Mouse (Mus musculus): Measurements from ENCODE around the gene Gm12845.
"Not testable (repeated sequence)": the region's sequence is repeated elsewhere in the genome, so short reads cannot be mapped to it uniquely, and the experiment has no call there.

The Gm12845 gene

DNA sequence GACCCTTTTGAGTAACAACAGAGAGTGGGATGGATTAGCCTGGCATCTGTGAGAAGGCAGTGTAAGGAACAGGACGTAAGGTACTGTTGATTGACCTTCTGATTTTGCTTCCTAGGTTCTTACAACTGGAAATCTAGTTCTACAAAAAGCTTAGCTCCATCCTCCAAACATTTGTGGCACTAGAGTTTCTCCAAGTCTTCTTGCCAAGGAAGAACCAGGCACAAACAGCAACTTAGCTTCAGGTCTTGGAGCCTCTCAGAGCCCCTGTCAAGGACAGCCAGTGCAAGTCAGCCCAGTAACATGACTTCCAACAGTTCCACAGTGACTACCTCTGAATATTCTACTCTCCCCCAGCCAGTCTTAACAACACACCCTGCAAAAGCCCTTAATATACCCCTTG lies at the start of gene Gm12845:
Gene Gm12845 (plus strand): TSS at position 301 of the 400 bp plus-strand sequence.
- DNase-seq (ENCODE audit: low spot score in 2 of 2), result no peak

DNA sequence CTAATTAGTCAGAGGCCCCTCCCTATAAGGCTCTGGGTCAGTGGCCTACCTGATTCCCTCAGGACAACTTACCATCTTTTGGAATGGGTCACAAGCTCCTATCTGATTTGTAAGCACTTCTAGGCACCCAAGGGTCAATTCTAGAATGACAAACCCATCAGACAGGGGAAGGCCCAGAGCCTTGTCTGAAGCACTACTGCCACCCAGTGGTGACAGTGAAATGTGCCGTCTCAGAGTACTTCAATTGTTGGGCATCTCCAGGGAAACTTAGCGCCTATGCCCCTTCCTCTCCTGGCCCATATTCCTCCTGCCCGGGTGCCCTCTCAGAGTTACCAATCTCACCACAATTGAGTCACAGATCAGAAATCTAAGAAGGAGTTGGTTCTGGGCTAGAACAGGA lies 47.3 kb upstream of the Gm12845 start:
- peak; percentile 35 to 61 for DNase-seq (ENCODE audit: low spot score in 2 of 2)

DNA sequence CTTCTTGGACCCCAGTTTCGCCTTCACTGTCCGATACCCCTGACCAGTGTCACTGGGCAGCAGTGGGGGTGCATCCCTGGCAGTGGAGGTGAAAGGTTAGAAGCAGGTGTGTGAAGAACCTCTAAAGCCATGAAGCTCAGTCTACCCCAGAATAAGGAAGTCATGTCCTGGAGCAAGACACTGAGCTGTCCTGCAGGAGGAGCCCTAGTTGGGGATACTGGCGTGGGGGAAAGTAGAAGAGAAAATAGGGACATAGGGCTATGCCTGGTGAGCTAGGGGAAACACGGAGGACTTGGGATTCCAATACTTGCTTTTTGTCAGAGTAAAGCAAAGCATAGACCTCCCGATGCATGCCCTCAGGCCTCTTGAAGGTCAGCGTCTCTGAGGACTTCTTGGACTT lies 43.2 kb upstream of the Gm12845 start:
- no peak for DNase-seq (ENCODE audit: low spot score in 2 of 2)

DNA sequence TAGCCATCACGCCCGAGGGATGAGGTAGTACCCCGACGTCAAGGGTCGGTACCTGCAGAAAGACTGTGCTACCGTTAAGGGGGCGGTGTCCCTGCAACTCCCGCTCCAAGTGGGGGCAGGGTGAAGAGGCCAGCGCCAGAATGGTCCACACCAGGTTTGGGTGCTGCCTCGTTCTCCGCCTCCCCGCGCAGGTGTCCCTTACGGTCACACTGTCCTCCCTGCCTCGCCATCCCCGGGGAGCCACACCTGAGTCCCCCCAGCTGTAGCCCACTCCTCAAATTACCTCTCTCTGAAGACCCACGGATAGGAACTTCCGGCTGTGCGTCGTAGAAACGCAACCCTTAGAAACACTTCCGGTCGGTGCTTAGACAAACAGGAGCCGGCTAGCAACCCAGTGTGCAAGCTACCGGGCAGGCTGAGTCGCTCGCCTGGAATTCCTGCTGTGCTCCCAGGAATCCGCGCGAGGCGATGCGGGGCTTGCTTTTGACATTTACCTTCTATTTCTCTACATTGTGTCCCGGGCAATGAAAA lies 42.2 kb upstream of the Gm12845 start, which contains the start of gene Dmap1:
Gene Dmap1 (minus strand): TSS at position 343 of the 531 bp plus-strand sequence.
- DNase-seq (ENCODE audit: low spot score in 2 of 2), result peak; percentile 64 to 77

DNA sequence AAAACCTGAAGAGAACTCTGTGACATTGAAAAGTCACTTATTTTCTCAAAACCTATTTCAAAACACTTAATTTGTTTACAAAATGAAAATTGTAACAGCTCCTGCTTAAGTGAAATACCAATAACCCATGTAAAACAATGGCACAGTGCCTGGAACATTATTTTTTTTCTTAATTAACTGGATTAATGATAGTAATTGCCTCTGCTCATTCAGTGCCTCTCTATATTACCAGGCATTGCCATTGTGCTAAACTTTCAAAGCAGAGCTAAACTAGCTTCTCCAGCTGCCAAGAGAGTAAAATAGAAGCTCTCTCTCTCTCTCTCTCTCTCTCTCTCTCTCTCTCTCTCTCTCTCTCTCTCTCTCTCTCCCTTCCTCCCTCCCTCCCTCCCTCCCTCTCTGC lies 41.7 kb upstream of the Gm12845 start:
- no peak for DNase-seq (ENCODE audit: low spot score in 2 of 2)

DNA sequence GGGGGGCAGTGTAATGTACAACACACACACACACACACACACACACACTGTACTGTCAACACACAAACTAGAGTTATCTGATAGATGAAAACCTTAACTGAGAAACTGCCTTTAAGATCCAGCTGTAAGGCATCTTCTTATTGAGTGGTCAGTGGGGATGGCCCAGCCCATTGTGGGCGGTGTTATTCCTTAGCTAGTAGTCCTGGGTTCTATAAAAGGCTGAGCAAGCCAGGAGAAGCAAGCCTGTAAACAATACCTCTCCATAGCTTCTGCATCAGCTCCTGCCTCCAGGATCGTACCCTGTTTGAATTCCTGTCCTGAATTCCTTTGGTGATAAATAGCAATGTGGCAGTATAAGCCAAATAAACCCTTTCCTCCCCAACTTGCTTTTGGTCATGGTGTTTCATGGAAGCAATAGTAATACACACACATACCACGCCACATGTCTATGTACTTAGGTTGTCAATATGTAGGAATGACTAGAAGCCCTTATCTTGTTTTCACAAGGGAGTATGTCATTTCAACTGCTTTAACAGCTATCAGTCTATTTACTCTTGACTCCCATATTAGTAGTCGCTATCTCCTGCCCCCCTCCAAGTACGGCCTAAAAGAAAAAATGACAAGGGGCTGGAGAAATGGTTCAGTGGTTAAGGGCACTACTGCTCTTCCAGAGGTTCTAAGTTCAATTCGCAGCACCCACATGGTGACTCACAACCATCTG lies 41.0 kb upstream of the Gm12845 start:
- no peak for DNase-seq (ENCODE audit: low spot score in 2 of 2)

DNA sequence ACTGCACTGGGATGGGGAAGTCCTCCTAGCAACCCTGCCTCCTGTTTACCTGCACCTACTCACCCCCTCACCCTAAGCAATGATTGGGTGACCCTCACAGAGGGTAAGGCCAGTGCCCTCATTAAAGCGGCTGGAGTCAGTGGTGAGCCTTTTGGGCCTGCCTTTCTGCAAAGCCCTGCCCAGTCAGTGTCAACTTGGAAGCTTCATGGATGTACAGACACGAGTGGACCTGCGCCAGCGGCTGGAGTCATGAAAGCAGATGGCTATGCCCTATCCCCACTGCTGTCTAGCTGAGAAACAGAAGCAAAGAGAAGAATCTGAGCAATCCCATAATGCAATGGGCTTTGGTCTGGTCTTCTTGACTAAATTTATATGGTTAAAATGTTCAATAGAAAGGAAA lies 37.9 kb upstream of the Gm12845 start:
- DNase-seq (ENCODE audit: low spot score in 2 of 2), result no peak

DNA sequence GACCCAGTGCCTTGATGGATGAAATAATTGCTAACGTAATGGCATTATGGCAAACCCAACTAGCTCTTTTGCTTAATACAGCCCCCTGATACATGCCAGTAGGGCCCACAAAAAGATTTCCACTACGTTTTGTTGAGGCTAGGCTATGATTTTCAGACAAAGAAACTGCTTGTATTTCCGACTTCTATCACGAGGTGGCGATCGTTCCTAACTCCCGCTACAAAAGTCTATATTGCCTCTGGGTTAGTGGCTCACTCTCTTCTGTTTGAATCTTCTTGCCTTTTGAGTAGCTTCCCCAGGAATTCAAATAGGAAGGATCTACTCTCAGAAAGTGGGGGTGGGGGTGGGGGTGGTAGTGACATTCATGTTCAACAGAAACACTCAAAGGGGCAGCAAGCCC lies 18.9 kb upstream of the Gm12845 start:
- peak in 1 of 2 experiments; percentile 44 for DNase-seq (ENCODE audit: low spot score in 2 of 2)

DNA sequence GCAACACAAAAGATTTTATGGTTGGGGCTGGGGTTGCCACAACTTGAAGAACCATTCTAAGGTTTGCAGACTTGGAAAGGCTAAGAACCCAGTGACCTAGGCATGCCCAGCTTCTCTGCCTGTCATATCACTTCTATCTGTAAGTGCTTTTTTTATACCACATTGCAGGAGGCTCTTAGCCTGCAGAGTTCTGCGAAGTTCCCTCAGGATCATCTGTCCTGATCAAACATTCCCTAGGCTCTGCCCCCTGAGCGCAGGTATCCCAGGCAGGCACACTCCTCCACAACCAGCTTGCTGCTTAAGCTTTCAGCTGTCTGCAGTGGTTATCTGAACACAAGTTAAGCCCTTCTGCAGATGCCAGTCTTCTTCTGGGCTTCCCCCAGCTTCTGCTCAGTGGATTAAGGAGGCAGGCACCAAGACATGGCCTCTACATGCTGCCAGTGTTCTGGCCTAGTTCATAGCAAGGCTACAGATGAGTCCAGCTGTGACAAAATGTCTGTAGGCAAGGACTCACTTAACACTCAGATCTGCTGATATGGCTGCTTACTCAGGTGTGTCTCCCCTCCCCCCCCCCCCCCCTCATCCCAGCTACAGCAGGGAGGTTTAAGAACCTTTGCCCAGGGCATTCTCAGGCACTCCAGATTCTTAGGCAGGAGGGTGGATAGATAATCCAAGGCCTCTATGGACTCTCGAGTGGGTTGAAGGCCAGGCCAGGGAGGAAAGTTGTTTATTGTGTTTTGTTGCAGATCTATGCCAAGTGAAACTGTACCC lies 15.2 kb upstream of the Gm12845 start:
- DNase-seq (ENCODE audit: low spot score in 2 of 2), result peak in 1 of 2 experiments; percentile 34

DNA sequence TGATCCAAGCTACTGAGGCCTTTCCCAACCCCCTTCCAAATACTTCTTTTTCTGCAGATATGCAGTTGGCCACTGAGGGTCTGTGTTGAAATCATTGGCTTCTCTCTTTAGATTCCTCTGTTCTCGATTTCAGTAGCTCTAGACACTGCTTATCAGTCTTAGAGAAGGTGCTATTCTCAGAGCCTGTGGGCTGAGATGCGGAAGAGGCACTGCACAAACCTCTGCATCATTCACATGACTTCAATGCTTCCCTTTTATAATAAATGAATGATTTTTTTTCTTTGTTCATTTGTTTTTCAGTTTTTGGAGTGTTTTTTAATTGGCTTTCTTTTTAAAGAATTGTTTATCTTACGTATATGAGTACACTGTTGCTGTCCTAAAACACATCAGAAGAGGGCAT lies 11.9 kb upstream of the Gm12845 start:
- no peak for DNase-seq (ENCODE audit: low spot score in 2 of 2)

DNA sequence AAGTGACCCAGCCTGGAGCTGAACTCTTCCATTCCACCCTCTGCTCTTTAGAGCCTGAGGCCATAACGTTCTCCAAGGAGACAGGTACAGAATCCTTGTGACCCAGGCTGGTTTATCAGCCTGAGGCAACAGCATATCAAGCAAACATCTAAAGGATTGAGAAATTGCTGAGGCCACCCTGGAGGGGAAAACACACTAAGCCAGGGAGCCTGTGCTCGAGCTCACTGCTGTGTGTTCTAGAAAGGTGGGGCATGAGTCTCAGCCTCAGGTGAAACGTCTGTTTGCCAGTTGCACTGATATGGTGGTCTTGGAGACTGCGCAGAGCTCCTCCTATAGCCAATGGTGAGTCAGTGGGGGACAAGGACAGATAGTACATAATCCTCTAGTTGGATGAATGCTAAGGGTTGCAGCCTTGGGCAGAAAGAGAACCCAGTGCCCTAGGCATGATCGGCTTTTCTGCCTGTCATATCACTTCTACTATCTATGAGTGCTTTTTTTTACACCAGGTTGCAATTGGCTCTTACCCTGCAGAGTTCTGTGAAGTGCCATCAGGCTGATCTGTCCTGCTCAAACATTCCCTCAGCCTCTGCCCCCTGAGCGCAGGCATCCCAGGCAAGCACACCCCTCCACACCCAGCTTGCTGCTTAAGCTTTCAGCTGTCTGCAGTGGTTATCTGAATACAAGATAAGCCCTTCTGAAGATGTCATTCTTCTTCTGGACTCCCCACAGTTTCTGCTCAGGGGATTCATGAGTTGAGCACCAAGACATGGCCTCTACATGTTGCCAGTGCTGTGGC lies 10.7 kb upstream of the Gm12845 start:
- peak in 1 of 2 experiments; percentile 22 for DNase-seq (ENCODE audit: low spot score in 2 of 2)

DNA sequence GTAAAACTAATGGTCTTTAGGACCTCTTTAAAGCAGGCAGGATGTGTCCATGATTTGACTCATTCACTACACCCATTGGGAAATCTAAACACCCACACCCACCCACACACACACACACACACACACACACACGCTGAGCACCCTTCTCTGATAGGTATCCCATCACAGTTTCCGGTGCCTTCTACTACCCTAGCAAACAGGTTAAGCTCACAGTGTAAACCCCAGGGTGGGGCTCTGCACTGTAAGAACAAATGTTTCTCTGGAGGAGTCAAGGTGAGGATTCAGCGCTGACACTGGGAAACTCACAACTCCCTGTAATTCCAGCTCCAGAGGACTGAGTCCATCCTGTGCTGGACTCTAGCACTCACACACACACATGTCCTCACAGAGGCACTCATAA lies 7.7 kb downstream of the Gm12845 start:
- DNase-seq (ENCODE audit: low spot score in 2 of 2), result peak in 1 of 2 experiments; percentile 15

DNA sequence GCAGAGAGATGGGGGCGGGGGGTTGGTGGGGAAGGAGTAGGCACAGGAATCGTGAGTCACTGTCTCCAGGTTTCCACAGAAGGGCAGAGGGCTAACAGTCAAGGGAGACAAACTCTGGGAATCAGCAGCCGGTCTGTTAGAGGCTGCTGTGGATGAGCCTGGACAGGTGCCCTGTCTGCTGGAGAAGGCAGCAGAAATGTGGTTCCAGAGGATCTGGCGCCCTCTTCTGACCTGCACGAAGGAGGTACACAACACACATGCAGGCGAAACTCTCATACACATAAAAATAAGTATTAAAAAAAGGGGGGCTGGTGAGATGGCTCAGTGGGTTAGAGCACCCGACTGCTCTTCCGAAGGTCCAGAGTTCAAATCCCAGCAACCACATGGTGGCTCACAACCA lies 13.3 kb downstream of the Gm12845 start:
- peak; percentile 17 to 25 for DNase-seq (ENCODE audit: low spot score in 2 of 2)

DNA sequence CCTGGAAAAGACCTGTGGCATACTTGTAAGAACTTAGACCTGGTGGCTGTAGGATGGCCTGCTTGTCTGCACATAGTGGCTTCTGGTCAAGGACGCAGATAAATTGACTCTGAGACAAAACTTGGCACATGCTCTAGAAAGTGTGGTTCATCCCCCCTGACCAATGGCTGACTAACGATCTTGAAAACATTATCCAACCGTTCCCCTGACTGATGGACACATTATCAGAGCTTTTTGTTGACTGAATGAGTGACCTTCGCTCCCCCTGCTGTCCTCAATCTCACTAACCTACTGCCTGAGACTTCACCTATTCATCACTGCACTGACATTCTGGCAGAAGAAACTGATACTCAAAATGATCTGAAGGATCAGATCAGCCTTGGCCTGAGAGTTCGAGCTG lies 28.3 kb downstream of the Gm12845 start:
- DNase-seq (ENCODE audit: low spot score in 2 of 2), result not testable (repeated sequence)

DNA sequence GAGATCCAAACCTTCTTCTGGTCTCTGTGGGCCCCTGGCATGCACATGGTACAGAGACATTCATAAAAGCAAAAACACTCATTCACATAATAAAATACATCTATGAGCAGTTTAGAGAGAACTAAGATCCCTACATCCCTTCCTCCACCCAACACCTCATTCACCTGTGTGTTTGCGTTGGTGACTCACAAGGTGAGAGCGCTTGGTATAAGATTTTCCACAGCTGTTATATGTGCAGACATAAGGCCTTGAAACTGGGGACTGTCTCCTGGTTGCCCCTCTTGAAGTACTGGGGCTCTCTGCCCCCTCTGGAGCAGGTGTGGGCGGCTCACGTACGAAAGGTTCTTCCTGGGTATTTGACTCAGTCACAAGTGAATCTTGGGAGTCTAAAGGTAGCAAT lies 35.9 kb downstream of the Gm12845 start:
- DNase-seq (ENCODE audit: low spot score in 2 of 2), result no peak

DNA sequence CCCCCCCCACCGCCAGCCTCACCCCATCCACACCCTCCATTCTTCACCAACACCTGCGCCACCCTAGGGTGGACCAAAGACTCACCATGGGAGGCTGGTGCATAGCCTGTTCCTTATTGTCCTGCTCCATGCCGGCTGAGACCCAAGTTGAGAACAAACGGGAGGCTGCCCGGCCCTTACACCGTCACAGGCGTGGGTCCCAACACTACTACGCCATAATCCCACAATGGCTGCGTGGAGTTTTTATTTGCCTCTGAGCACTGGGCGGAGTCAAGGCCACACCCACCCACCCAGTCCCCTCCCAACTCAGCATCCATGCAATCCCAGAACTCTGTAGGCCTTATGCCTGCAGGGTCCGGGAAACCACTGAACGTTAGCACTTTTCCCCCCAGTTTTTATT lies 41.2 kb downstream of the Gm12845 start, which contains the start of gene Klf17:
Gene Klf17 (minus strand): TSS at position 233 of the 400 bp plus-strand sequence.
- no peak for DNase-seq (ENCODE audit: low spot score in 2 of 2)

DNA sequence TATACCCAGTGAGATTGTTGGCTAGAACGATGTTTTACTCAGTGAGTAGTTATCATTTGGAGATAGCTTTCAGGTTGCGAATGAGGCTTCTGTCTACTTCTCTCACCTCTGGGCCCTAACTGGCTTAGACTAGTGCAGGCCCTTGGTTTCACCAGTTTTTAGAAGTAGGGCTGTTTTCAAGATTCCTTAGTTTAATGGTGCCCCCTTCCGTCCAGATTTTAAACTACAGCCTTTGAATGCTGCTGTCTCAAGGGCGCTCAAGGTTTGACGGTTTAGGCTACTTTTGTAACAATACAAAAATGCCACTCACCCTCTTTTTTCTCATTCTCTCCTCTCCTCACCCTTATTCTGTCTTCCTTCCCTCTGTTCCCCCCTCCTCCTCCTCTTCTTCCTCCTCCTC lies 46.7 kb downstream of the Gm12845 start:
- DNase-seq (ENCODE audit: low spot score in 2 of 2), result peak; percentile 26 to 43

DNA sequence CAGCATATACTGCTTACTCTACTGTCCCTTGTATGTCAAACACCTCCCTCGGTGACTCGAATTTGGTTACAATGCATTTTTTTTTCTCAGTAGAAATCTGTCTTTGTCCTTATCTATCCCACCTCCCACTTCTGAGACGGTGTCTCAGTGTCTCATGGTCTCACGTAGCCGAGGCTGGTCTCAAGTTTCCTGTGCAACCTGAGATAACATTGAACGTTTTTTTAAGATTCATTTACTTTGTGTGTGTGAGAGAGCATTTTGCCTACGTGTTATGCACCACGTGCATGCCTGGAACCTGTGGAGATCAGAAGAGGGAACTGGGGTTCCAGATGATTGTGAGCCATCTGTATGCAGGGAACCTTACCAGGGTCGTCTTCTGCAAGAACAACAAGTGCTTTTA lies 48.7 kb downstream of the Gm12845 start:
- DNase-seq (ENCODE audit: low spot score in 2 of 2), result no peak
